Mouse (Mus musculus) ES-Bruce4 (cell line): ENCODE data around the gene Obscn. TPM values are rescaled to one million over a fixed set of nuclear protein-coding genes. Genes with fewer than 3 reads are reported as not detected.

Experiments used
- H3K27ac ChIP-seq: 2 replicates; pipeline ENCODE4 v1.5.1; 2012; ENCODE audit warnings: low read length, inconsistent platforms; ENCODE audit not compliant: insufficient read depth
- H3K27me3 ChIP-seq: 2 replicates; pipeline ENCODE4 v1.6.1; 2012; ENCODE audit warnings: mild to moderate bottlenecking, low read length, inconsistent platforms; ENCODE audit not compliant: control insufficient read depth, poor library complexity, insufficient read depth, severe bottlenecking
- H3K36me3 ChIP-seq: 2 replicates; pipeline ENCODE4 v1.6.1; 2012; ENCODE audit warnings: inconsistent platforms, mild to moderate bottlenecking, low read length, moderate library complexity; ENCODE audit not compliant: control insufficient read depth, poor library complexity, insufficient read depth, severe bottlenecking
- H3K4me1 ChIP-seq: one replicate; pipeline ENCODE4 v1.8.1; 2011; ENCODE audit warnings: low read length; ENCODE audit not compliant: control insufficient read depth, insufficient read depth
- H3K4me3 ChIP-seq: 2 replicates; pipeline ENCODE4 v1.5.1; 2011; ENCODE audit warnings: low read depth, mild to moderate bottlenecking, low read length
- H3K9ac ChIP-seq: 2 replicates; pipeline ENCODE4 v1.6.1; 2012; ENCODE audit warnings: low read depth, mild to moderate bottlenecking, inconsistent platforms; ENCODE audit not compliant: poor library complexity, severe bottlenecking
- H3K9me3 ChIP-seq: replicated peaks from 2 replicates; pipeline ENCODE4 v1.6.1; 2012; ENCODE audit warnings: mild to moderate bottlenecking, low read length, inconsistent platforms; ENCODE audit not compliant: control insufficient read depth, poor library complexity, insufficient read depth, severe bottlenecking
- CTCF ChIP-seq: IDR thresholded peaks from one replicate; pipeline ENCODE4 v1.8.1; 2011; ENCODE audit warnings: low read depth, low read length
- EP300 ChIP-seq: IDR thresholded peaks from 2 replicates; pipeline ENCODE4 v1.6.1; 2011; ENCODE audit warnings: low read depth, low read length; ENCODE audit not compliant: insufficient read depth
- POLR2A ChIP-seq: IDR thresholded peaks from one replicate; pipeline ENCODE4 v1.8.1; 2011; ENCODE audit warnings: low read length; ENCODE audit not compliant: insufficient read depth
- polyA plus RNA-seq: library from polyadenylated mRNA; stranded (reverse); fragments of >200 nt; gene quantifications from 2 replicates; pipeline ENCODE4 v1.2.4, GENCODE M21; 2011; ENCODE audit warnings: low read depth; ENCODE audit not compliant: missing spikeins, insufficient read depth, insufficient read length

Obscn gene
- polyA plus RNA-seq, 1 experiment: 1.3 TPM

- no peaks in the 10 kb centered on the region for H3K9me3 ChIP-seq
- no peak overlapping the region for H3K4me3 ChIP-seq
- peaks cover 9% of the 10 kb centered on the region; the same call in 1 of the 2 replicates for H3K36me3 ChIP-seq
- H3K4me1 ChIP-seq: no peaks in the 10 kb centered on the region
- no peak for TF ChIP-seq CTCF
- no peak overlapping the region for H3K27ac ChIP-seq
- no peaks in the 10 kb centered on the region for H3K27me3 ChIP-seq
- no peak overlapping the region for H3K9ac ChIP-seq
Observed at GRCm38 (mm10) chr11:58991911-58992310, 144.3 kb downstream of the Obscn start.

- no peak overlapping the region for H3K9ac ChIP-seq
- H3K27ac ChIP-seq: no peak overlapping the region
- no peaks in the 10 kb centered on the region for H3K27me3 ChIP-seq
- no peak overlapping the region for H3K4me3 ChIP-seq
- TF ChIP-seq EP300 (no peak), CTCF (no peak), POLR2A (no peak)
- peaks cover 19% of the 10 kb centered on the region for H3K36me3 ChIP-seq
- H3K4me1 ChIP-seq: no peaks in the 10 kb centered on the region
- no peaks in the 10 kb centered on the region for H3K9me3 ChIP-seq
Observed at GRCm38 (mm10) chr11:58990794-58991193, 145.4 kb downstream of the Obscn start.

GRCm38 (mm10) chr11:58990141-58990540, 146.1 kb downstream of the Obscn start:
- TF ChIP-seq CTCF: no peak
- H3K9me3 ChIP-seq: no peaks in the 10 kb centered on the region
- peaks cover 25% of the 10 kb centered on the region for H3K36me3 ChIP-seq
- H3K27ac ChIP-seq: no peak overlapping the region
- H3K27me3 ChIP-seq: no peaks in the 10 kb centered on the region
- H3K4me1 ChIP-seq: no peaks in the 10 kb centered on the region
- H3K9ac ChIP-seq: no peak overlapping the region
- H3K4me3 ChIP-seq: peak overlapping the region; percentile 20

- H3K4me3 ChIP-seq: no peak overlapping the region
- H3K9me3 ChIP-seq: no peaks in the 10 kb centered on the region
- no peaks in the 10 kb centered on the region for H3K27me3 ChIP-seq
- H3K9ac ChIP-seq: no peak overlapping the region
- TF ChIP-seq POLR2A (no peak), EP300 (no peak), CTCF (no peak)
- no peaks in the 10 kb centered on the region for H3K4me1 ChIP-seq
- H3K27ac ChIP-seq: no peak overlapping the region
- H3K36me3 ChIP-seq: peaks cover 33% of the 10 kb centered on the region
Observed at GRCm38 (mm10) chr11:58989166-58989565, 147.0 kb downstream of the Obscn start.

GRCm38 (mm10) chr11:58985299-58985917, 150.8 kb downstream of the Obscn start:
- no peaks in the 10 kb centered on the region for H3K4me1 ChIP-seq
- peaks cover 48% of the 10 kb centered on the region for H3K36me3 ChIP-seq
- TF ChIP-seq EP300 (no peak), CTCF (no peak), POLR2A (no peak)

GRCm38 (mm10) chr11:58984657-58985056, 151.5 kb downstream of the Obscn start:
- no peak overlapping the region for H3K4me3 ChIP-seq
- no peaks in the 10 kb centered on the region for H3K4me1 ChIP-seq
- H3K27me3 ChIP-seq: no peaks in the 10 kb centered on the region
- peaks cover 48% of the 10 kb centered on the region for H3K36me3 ChIP-seq
- H3K27ac ChIP-seq: no peak overlapping the region
- H3K9me3 ChIP-seq: no peaks in the 10 kb centered on the region
- TF ChIP-seq POLR2A (no peak), EP300 (no peak), CTCF (no peak)
- H3K9ac ChIP-seq: no peak overlapping the region

More at GRCm38 (mm10) chr11:58985299-58985917, 150.8 kb downstream of the Obscn start:
- H3K9ac ChIP-seq: no peak overlapping the region
- H3K27ac ChIP-seq: no peak overlapping the region
- H3K4me3 ChIP-seq: no peak overlapping the region
- H3K9me3 ChIP-seq: no peaks in the 10 kb centered on the region
- no peaks in the 10 kb centered on the region for H3K27me3 ChIP-seq
